Mouse (Mus musculus) gastrocnemius, adult 18-20 months (tissue): ENCODE results near the gene Ehf. TPM values are rescaled to one million over a fixed set of nuclear protein-coding genes. Genes with fewer than 3 reads are reported as not detected.

Experiments used
- DNase-seq: peaks from one replicate; pipeline ENCODE4 v3.0.0; 2021; ENCODE audit warnings: low spot score
- total RNA-seq, 2 experiments: library from RNA; stranded (reverse); gene quantifications; 2 replicates each; pipeline ENCODE4 v1.2.3; 2021

Ehf gene
- total RNA-seq, 2 experiments from 2014 or later: 0.23 TPM; not detected in 1

GRCm38 (mm10) chr2:103215801-103216200, 87.3 kb downstream of the Ehf start:
- no peak for DNase-seq

GRCm38 (mm10) chr2:103214861-103215260, 88.2 kb downstream of the Ehf start:
- no peak for DNase-seq

- DNase-seq: no peak
These were observed 89.5 kb downstream of the Ehf start for GRCm38 (mm10) chr2:103213547-103213946.

Other genes with a start within 250 kb of the Ehf start
- 10 to 100 TPM; 86.1 to 89.6 TPM for gene Pdhx, start 229.8 kb downstream of the Ehf start, total RNA-seq
- gene Apip, start 229.6 kb downstream of the Ehf start, total RNA-seq: 10 to 100 TPM; 45.3 to 48.4 TPM
- gene Elf5, start 108.4 kb upstream of the Ehf start, total RNA-seq: under 1 TPM; 0.11 to 0.28 TPM
- 100 to 1,000 TPM; 114 to 125 TPM for gene Cat, start 181.9 kb upstream of the Ehf start, total RNA-seq